Mouse (Mus musculus): ENCODE data around the gene Kntc1.
"Not testable (repeated sequence)": the region's sequence is repeated elsewhere in the genome, so short reads cannot be mapped to it uniquely, and the experiment has no call there.

Gene Kntc1

GRCm38 (mm10) chr5:123749065-123750064, at the start of gene Kntc1, which contains the start of gene Rsrc2:
Gene Kntc1 (plus strand): TSS chr5:123749716.
Gene Rsrc2 (minus strand): TSS chr5:123749414.
- DNase-seq = peak; percentile 99

- DNase-seq = no peak
These were observed 48.9 kb upstream of the Kntc1 start for GRCm38 (mm10) chr5:123700625-123701024.

- DNase-seq = no peak
These were observed 40.9 kb upstream of the Kntc1 start for GRCm38 (mm10) chr5:123708598-123708997.

GRCm38 (mm10) chr5:123709571-123709970, 39.9 kb upstream of the Kntc1 start:
- DNase-seq = no peak

GRCm38 (mm10) chr5:123713782-123714181, 35.7 kb upstream of the Kntc1 start:
- DNase-seq = no peak

- DNase-seq = no peak
These were observed 34.9 kb upstream of the Kntc1 start for GRCm38 (mm10) chr5:123714622-123715021.

- peak; percentile 94 for DNase-seq
These were observed 28.9 kb upstream of the Kntc1 start, which contains the start of gene Zcchc8 for GRCm38 (mm10) chr5:123720328-123721311. Gene Zcchc8 (minus strand): TSS chr5:123721100.

- not testable (repeated sequence) for DNase-seq
These were observed 25.7 kb upstream of the Kntc1 start for GRCm38 (mm10) chr5:123723816-123724215.

GRCm38 (mm10) chr5:123730981-123731380, 18.5 kb upstream of the Kntc1 start:
- no peak for DNase-seq

GRCm38 (mm10) chr5:123744358-123744757, 5.2 kb upstream of the Kntc1 start:
- no peak for DNase-seq

- no peak for DNase-seq
These were observed 3.3 kb upstream of the Kntc1 start for GRCm38 (mm10) chr5:123746253-123746652.

GRCm38 (mm10) chr5:123747604-123748003, 1.9 kb upstream of the Kntc1 start:
- no peak for DNase-seq

- peak; percentile 25 for DNase-seq
These were observed 1.0 kb upstream of the Kntc1 start for GRCm38 (mm10) chr5:123748339-123749064.

GRCm38 (mm10) chr5:123765506-123765905, 16.0 kb downstream of the Kntc1 start:
- peak; percentile 10 for DNase-seq

GRCm38 (mm10) chr5:123766455-123766854, 16.9 kb downstream of the Kntc1 start:
- DNase-seq = not testable (repeated sequence)

- DNase-seq = no peak
These were observed 23.9 kb downstream of the Kntc1 start for GRCm38 (mm10) chr5:123773441-123773840.

- DNase-seq = peak; percentile 62
These were observed 31.2 kb downstream of the Kntc1 start for GRCm38 (mm10) chr5:123780716-123781115.

- no peak for DNase-seq
These were observed 32.3 kb downstream of the Kntc1 start for GRCm38 (mm10) chr5:123781864-123782263.

GRCm38 (mm10) chr5:123788976-123789375, 39.5 kb downstream of the Kntc1 start:
- DNase-seq = no peak

GRCm38 (mm10) chr5:123793081-123793480, 43.6 kb downstream of the Kntc1 start:
- DNase-seq = no peak

GRCm38 (mm10) chr5:123806334-123806733, 56.8 kb downstream of the Kntc1 start:
- DNase-seq = no peak

- no peak for DNase-seq
These were observed 59.0 kb downstream of the Kntc1 start for GRCm38 (mm10) chr5:123808541-123808940.

Data from thymus, postnatal 14 days (tissue).